Mouse (Mus musculus) heart, adult 11 months (tissue): Measurements from ENCODE around the gene Fgfr1op2.

Source experiments
- DNase-seq: peaks from one replicate; pipeline ENCODE4 v3.0.0; 2022

The Fgfr1op2 gene

GRCm38 (mm10) chr6:146603651-146604050 lies 26.6 kb downstream of the Fgfr1op2 start:
- DNase-seq, result peak; percentile 92

GRCm38 (mm10) chr6:146611385-146611784 lies 34.4 kb downstream of the Fgfr1op2 start:
- DNase-seq, result peak; percentile 51

- peak; percentile 68 for DNase-seq
Measured at GRCm38 (mm10) chr6:146611897-146612296, 34.9 kb downstream of the Fgfr1op2 start.

GRCm38 (mm10) chr6:146612736-146613135 lies 35.7 kb downstream of the Fgfr1op2 start:
- DNase-seq, result peak; percentile 40

- peak; percentile 71 for DNase-seq
Measured at GRCm38 (mm10) chr6:146613907-146614306, 36.9 kb downstream of the Fgfr1op2 start.

GRCm38 (mm10) chr6:146614541-146614940 lies 37.5 kb downstream of the Fgfr1op2 start:
- peak; percentile 64 for DNase-seq

GRCm38 (mm10) chr6:146615891-146616290 lies 38.9 kb downstream of the Fgfr1op2 start:
- peak; percentile 78 for DNase-seq

- peak; percentile 12 for DNase-seq
Measured at GRCm38 (mm10) chr6:146616670-146617069, 39.7 kb downstream of the Fgfr1op2 start.

GRCm38 (mm10) chr6:146628123-146628522 lies 51.1 kb downstream of the Fgfr1op2 start:
- no peak for DNase-seq

GRCm38 (mm10) chr6:146629781-146630756 lies 53.1 kb downstream of the Fgfr1op2 start:
- DNase-seq, result peak; percentile 76

GRCm38 (mm10) chr6:146630961-146631360 lies 54.0 kb downstream of the Fgfr1op2 start:
- peak; percentile 76 for DNase-seq

GRCm38 (mm10) chr6:146631847-146632246 lies 54.8 kb downstream of the Fgfr1op2 start:
- DNase-seq, result peak; percentile 87

- DNase-seq, result peak; percentile 61
Measured at GRCm38 (mm10) chr6:146632403-146632802, 55.4 kb downstream of the Fgfr1op2 start.

- peak; percentile 89 for DNase-seq
Measured at GRCm38 (mm10) chr6:146633097-146633496, 56.1 kb downstream of the Fgfr1op2 start.

GRCm38 (mm10) chr6:146633629-146634014 lies 56.6 kb downstream of the Fgfr1op2 start:
- DNase-seq, result peak; percentile 94

GRCm38 (mm10) chr6:146634015-146634722 lies 57.2 kb downstream of the Fgfr1op2 start:
- DNase-seq, result peak; percentile 99

GRCm38 (mm10) chr6:146634759-146635606 lies 58.0 kb downstream of the Fgfr1op2 start:
- DNase-seq, result peak; percentile 61

- DNase-seq, result peak; percentile 53
Measured at GRCm38 (mm10) chr6:146636482-146636881, 59.5 kb downstream of the Fgfr1op2 start.

GRCm38 (mm10) chr6:146640068-146640965 lies 63.3 kb downstream of the Fgfr1op2 start:
- DNase-seq, result peak; percentile 45

- DNase-seq, result no peak
Measured at GRCm38 (mm10) chr6:146640991-146641390, 64.0 kb downstream of the Fgfr1op2 start.

GRCm38 (mm10) chr6:146641621-146642210 lies 64.7 kb downstream of the Fgfr1op2 start:
- DNase-seq, result peak; percentile 88
